Mouse (Mus musculus) testis, adult 2 months (tissue): ENCODE measurements around the gene Klf12. TPM values are rescaled to one million over a fixed set of nuclear protein-coding genes. Genes with fewer than 3 reads are reported as not detected.

Source experiments
- H3K27ac ChIP-seq: fragments of 200-500 bp; 2 replicates; pipeline ENCODE4 v1.5.1; 2012; ENCODE audit warnings: low read depth, low read length; ENCODE audit not compliant: control insufficient read depth, insufficient read depth
- H3K27me3 ChIP-seq: fragments of 200-500 bp; 2 replicates; pipeline ENCODE4 v1.6.1; 2012; ENCODE audit warnings: mild to moderate bottlenecking, low read length, moderate library complexity; ENCODE audit not compliant: control insufficient read depth, insufficient read depth
- H3K36me3 ChIP-seq: fragments of 200-500 bp; 2 replicates; pipeline ENCODE4 v1.6.1; 2012; ENCODE audit warnings: mild to moderate bottlenecking, low read length; ENCODE audit not compliant: control insufficient read depth, insufficient read depth
- H3K4me1 ChIP-seq: fragments of 200-500 bp; 2 replicates; pipeline ENCODE4 v1.6.1; 2012; ENCODE audit warnings: low read length; ENCODE audit not compliant: control insufficient read depth, insufficient read depth
- H3K4me3 ChIP-seq: fragments of 200-500 bp; 2 replicates; pipeline ENCODE4 v1.5.1; 2012; ENCODE audit warnings: low read depth, mild to moderate bottlenecking, low read length, moderate library complexity, mixed read lengths; ENCODE audit not compliant: control insufficient read depth
- CTCF ChIP-seq: fragments of 200-500 bp; IDR thresholded peaks from 2 replicates; pipeline ENCODE4 v1.5.1; 2012; ENCODE audit warnings: low read depth, mild to moderate bottlenecking, inconsistent platforms, low read length, moderate library complexity; ENCODE audit not compliant: control insufficient read depth, insufficient read depth, insufficient replicate concordance
- POLR2A ChIP-seq: fragments of 200-500 bp; IDR thresholded peaks from 2 replicates; pipeline ENCODE4 v1.6.1; 2012; ENCODE audit warnings: low read depth, mild to moderate bottlenecking, inconsistent platforms, low read length, moderate library complexity; ENCODE audit not compliant: control insufficient read depth
- polyA plus RNA-seq: library from polyadenylated mRNA; depleted of rRNA; stranded (reverse); fragments of >200 nt; gene quantifications from 2 replicates; pipeline ENCODE4 v1.2.3, GENCODE M21; 2012

Klf12 gene
- polyA plus RNA-seq, 1 experiment, result 7.9 TPM

- no peak overlapping the region for H3K27ac ChIP-seq
- H3K27me3 ChIP-seq, result no peaks in the 10 kb centered on the region
- no peak overlapping the region for H3K4me3 ChIP-seq
- no peaks in the 10 kb centered on the region for H3K36me3 ChIP-seq
- no peaks in the 10 kb centered on the region for H3K4me1 ChIP-seq
- no peak for TF ChIP-seq POLR2A
Observed at GRCm38 (mm10) chr14:99900902-99901301, 383.6 kb downstream of the Klf12 start.

- Histone ChIP-seq H3K4me3 (no peak overlapping the region), H3K27me3 (no peaks in the 10 kb centered on the region), H3K27ac (no peak overlapping the region), H3K36me3 (no peaks in the 10 kb centered on the region), H3K4me1 (no peaks in the 10 kb centered on the region)
- TF ChIP-seq CTCF (no peak), POLR2A (no peak)
Observed at GRCm38 (mm10) chr14:99898861-99899260, 385.6 kb downstream of the Klf12 start.

- Histone ChIP-seq H3K4me1 (no peaks in the 10 kb centered on the region), H3K27ac (no peak overlapping the region), H3K27me3 (no peaks in the 10 kb centered on the region), H3K4me3 (no peak overlapping the region), H3K36me3 (no peaks in the 10 kb centered on the region)
- TF ChIP-seq CTCF, result no peak; the same call in 1 of the 2 replicates
- TF ChIP-seq POLR2A, result no peak
Observed at GRCm38 (mm10) chr14:99894708-99895383, 389.6 kb downstream of the Klf12 start.

GRCm38 (mm10) chr14:99894062-99894461 is 390.4 kb downstream of the Klf12 start:
- Histone ChIP-seq H3K27ac (no peak overlapping the region), H3K4me1 (no peaks in the 10 kb centered on the region), H3K36me3 (no peaks in the 10 kb centered on the region), H3K27me3 (no peaks in the 10 kb centered on the region), H3K4me3 (no peak overlapping the region)
- TF ChIP-seq CTCF (no peak), POLR2A (no peak)

GRCm38 (mm10) chr14:99886503-99886902 is 398.0 kb downstream of the Klf12 start:
- Histone ChIP-seq H3K36me3 (no peaks in the 10 kb centered on the region), H3K4me1 (no peaks in the 10 kb centered on the region), H3K4me3 (no peak overlapping the region), H3K27ac (no peak overlapping the region), H3K27me3 (no peaks in the 10 kb centered on the region)
- no peak for TF ChIP-seq CTCF
- TF ChIP-seq POLR2A, result no peak

- no peaks in the 10 kb centered on the region for H3K36me3 ChIP-seq
- TF ChIP-seq CTCF (no peak), POLR2A (no peak)
- no peaks in the 10 kb centered on the region for H3K27me3 ChIP-seq
- H3K4me1 ChIP-seq, result no peaks in the 10 kb centered on the region
- no peak overlapping the region for H3K4me3 ChIP-seq
- H3K27ac ChIP-seq, result no peak overlapping the region
Observed at GRCm38 (mm10) chr14:99885562-99885961, 398.9 kb downstream of the Klf12 start.

GRCm38 (mm10) chr14:99885128-99885527 is 399.4 kb downstream of the Klf12 start:
- no peaks in the 10 kb centered on the region for H3K27me3 ChIP-seq
- H3K4me1 ChIP-seq, result no peaks in the 10 kb centered on the region
- H3K4me3 ChIP-seq, result no peak overlapping the region
- no peak for TF ChIP-seq CTCF
- H3K27ac ChIP-seq, result no peak overlapping the region
- H3K36me3 ChIP-seq, result no peaks in the 10 kb centered on the region
